Mouse (Mus musculus) liver, postnatal 0 days (tissue): Measurements from ENCODE around the gene Zfp952.
"Not testable (repeated sequence)": the region's sequence is repeated elsewhere in the genome, so short reads cannot be mapped to it uniquely, and the experiment has no call there.

Experiments
- CTCF ChIP-seq: sonication (generic); IDR thresholded peaks from 2 replicates; pipeline ENCODE4 v1.5.1; 2016; ENCODE audit warnings: antibody characterized with exemption, low read depth
- EP300 ChIP-seq: IDR thresholded peaks from 2 replicates; pipeline ENCODE4 v1.6.1; 2016; ENCODE audit warnings: antibody characterized with exemption, low read depth, mild to moderate bottlenecking

DNA sequence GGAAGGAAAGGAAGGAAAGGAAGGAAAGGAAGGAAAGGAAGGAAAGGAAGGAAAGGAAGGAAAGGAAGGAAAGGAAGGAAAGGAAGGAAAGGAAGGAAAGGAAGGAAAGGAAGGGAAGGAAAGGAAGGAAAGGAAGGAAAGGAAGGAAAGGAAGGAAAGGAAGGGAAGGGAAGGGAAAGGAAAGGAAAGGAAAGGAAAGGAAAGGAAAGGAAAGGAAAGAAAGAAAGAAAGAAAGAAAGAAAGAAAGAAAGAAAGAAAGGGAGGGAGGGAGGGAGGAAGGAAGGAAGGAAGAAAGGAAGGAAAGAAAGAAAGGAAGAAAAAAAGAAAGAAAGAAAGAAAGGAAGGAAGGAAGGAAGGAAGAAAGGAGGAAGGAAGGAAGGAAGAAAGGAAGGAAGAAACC is 27.5 kb downstream of the Zfp952 start:
- TF ChIP-seq CTCF, EP300: not testable (repeated sequence)
